Mouse (Mus musculus) kidney, adult 2 months (tissue): ENCODE measurements around the gene Naa10.
A peak's percentile ranks its signal among the peaks of the same experiment; 100 is the strongest.

Experiments
- CTCF ChIP-seq: fragments of 200-500 bp; conservative IDR thresholded peaks from 2 replicates; pipeline ENCODE4 v1.5.1; 2011; ENCODE audit warnings: low read depth, mild to moderate bottlenecking, control low read depth, low read length, moderate library complexity, mixed read lengths; ENCODE audit not compliant: insufficient read depth, insufficient read length
- POLR2A ChIP-seq: fragments of 200-500 bp; IDR thresholded peaks from one replicate; pipeline ENCODE4 v1.6.1; 2011; ENCODE audit warnings: low read depth, low read length, control low read depth

- TF ChIP-seq CTCF (peak; percentile 52), POLR2A (no peak)
Measured at GRCm38 (mm10) chrX:73895719-73896118, 26.0 kb downstream of the Naa10 start, which contains the start of gene L1cam.
